Mouse (Mus musculus) left cerebral cortex, adult 11 months (tissue): Measurements from ENCODE around the gene Psmd9.
A peak's percentile ranks its signal among the peaks of the same experiment; 100 is the strongest.
"Not testable (repeated sequence)": the region's sequence is repeated elsewhere in the genome, so short reads cannot be mapped to it uniquely, and the experiment has no call there.

Experiments used
- DNase-seq: peaks from one replicate; pipeline ENCODE4 v3.0.0; 2022; ENCODE audit warnings: low spot score

Gene Psmd9

DNA sequence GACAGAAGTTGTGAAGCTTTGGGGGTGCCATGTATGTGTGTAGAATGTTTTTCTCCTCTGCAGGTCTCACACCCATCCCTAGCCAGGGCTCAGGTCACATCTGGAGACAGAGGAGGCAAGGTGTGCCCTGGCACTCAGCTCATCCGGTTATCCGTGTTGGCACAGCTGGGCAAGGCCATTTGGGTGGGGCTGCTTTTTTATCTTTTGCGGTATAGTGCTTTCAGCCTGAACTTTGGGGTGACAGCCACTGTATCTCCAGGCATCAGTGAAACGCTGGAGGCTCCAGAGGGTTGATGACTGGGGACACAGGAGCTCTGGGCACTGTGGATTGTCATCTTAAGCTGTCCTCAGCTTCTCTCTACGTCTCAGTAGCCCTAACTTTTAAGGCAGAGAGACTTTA, 24.2 kb downstream of the Psmd9 start:
- DNase-seq, result no peak

GRCm38 (mm10) chr5:123194856-123195255, 25.6 kb downstream of the Psmd9 start:
- no peak for DNase-seq

- no peak for DNase-seq
Observed at GRCm38 (mm10) chr5:123195500-123196000, 26.3 kb downstream of the Psmd9 start.

DNA sequence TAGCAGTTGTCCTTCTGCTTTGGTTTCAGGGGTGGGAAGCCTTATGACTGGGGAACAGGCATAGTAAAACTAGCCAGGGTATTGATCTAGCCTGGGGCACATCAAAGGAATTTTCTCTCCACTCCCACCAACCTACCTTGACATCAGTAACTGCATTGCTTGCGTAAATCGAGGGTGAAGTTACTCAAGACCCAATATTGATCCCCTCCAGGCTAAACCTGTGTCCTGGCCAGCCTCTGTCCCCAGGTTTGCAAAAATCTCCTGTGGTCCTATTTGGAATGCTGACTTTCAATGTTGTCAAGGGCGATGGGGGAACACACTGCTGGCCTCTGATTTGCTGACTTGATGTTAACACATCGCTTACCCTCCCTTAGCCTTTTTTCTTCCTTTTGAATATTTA, 27.5 kb downstream of the Psmd9 start:
- no peak for DNase-seq

- no peak for DNase-seq
Observed at GRCm38 (mm10) chr5:123198523-123198922, 29.3 kb downstream of the Psmd9 start.

DNA sequence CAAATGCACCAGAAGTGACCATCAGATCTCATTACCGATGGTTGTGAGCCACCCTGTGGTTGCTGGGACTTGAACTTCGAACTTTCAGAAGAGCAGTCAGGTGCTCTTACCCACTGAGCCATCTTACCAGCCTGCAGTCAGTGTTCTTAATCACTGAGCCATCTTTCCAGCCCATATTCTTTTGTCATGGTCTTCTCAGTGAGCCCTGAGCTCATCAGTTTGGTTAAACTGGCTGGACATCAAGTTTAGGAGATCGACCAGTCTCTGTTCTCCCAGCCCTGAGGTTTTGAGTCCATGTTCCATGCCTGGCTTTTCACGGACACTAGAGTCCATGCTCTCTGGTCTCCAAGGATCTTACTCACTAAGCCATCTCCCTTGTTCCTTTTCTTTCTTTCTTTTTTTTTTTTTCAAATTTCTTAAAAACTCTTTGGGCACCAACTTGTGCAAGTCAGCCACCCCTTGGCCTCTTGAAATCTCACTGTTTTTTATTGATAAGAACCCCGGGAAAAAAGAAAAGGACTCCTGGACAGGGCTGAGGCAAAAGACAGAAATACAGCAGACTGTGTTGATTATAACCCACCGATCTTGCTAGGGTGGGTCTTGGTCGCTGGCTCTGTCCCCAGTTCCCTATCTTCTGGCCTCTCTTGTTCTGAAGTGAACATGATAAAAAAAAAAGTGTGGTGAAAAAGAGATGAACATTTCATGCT, 31.8 kb downstream of the Psmd9 start:
- DNase-seq, result not testable (repeated sequence)

DNA sequence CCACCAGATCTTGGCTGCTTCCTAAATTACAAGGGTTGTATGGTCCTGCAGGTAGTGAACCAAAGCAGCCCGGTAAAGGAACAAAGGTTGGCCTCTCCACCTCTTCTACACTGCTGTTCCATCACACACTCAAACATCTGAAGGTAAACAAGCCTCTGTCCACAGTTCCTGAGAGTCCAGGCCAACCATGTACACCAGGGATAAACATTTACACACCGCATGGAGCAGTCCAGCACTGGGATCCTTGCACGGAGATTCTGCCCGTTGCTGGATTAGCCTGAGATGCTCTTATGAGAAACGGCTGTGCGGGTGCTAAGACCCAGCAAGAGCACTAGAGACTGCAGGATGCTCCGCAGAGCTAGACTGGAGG, 32.3 kb downstream of the Psmd9 start:
- no peak for DNase-seq

- no peak for DNase-seq
Observed at GRCm38 (mm10) chr5:123201987-123202386, 32.8 kb downstream of the Psmd9 start.

DNA sequence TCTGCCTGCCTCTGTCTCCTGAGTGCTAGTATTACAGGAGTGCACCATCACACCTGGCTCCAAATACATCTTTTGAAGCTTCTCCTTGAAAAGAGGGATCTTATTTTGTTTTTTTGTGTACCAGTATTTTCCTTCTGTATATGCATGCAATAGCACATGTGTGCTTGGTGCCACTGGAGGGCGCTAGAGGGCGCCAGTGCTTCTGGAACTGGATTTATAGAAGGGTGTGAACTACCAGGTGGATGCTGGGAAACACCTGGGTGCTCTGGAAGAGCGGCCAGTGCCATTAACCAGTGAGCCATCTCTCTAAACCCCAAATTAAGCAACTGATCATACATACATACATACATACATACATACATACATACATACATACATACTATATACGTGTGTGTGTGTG, 33.6 kb downstream of the Psmd9 start:
- not testable (repeated sequence) for DNase-seq

DNA sequence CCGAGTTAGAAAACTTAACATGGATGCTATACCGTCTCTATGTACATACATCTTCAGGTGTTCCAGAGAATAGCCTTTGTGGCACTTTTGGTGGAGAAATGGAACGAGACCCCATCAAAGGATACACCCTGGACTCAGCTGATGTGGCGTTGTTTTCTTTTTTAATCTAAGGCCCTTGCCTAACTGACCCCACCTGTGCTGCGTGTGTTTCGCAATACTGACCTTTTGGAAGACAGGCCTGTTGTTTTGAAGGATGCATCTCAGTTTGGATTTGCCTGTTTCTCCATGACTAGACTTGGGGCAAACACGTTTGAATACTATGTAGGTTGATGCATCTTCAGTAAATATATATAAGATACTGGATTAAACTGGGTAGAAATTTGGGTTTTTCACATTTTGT, 34.4 kb downstream of the Psmd9 start:
- DNase-seq, result not testable (repeated sequence)

- not testable (repeated sequence) for DNase-seq
Observed at GRCm38 (mm10) chr5:123222346-123223050, 53.3 kb downstream of the Psmd9 start.

DNA sequence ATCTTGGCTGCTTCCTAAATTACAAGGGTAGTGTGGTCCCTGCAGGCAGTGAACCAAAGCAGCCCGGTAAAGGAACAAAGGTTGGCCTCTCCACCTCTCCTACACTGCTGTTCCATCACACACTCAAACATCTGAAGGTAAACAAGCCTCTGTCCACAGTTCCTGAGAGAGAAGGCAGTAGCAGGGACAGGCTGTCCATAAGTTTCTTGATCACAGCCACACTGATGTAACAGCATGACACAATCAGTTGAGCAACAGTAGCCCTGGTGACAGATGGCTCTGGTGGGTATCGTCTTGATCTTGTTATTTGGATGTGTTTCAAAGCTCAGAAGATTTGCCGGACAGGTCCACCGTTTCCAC, 53.8 kb downstream of the Psmd9 start:
- DNase-seq, result no peak

GRCm38 (mm10) chr5:123223861-123224260, 54.6 kb downstream of the Psmd9 start:
- DNase-seq, result not testable (repeated sequence)

- DNase-seq, result no peak
Observed at GRCm38 (mm10) chr5:123226851-123227250, 57.6 kb downstream of the Psmd9 start.

GRCm38 (mm10) chr5:123227762-123228523, 58.7 kb downstream of the Psmd9 start:
- peak; percentile 93 for DNase-seq

DNA sequence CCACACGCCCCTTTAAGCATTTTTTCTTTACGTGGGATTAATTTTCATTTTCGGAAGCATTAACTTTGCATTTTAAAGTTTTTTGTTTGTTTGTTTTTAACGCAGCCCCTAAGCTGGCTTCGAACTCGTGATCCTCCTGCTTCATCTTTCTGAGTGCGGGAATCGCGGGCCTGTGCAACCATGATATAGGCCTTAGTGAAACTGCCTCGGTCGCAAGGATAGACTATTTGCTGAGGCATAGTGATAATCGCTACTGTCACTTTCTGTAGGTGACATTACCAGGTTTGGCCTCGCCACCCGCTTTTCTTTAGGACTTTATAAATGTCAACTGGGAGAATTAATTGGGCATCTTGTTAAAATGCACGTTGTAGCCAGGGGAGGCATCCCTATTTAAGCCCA, 59.3 kb downstream of the Psmd9 start:
- DNase-seq, result no peak

DNA sequence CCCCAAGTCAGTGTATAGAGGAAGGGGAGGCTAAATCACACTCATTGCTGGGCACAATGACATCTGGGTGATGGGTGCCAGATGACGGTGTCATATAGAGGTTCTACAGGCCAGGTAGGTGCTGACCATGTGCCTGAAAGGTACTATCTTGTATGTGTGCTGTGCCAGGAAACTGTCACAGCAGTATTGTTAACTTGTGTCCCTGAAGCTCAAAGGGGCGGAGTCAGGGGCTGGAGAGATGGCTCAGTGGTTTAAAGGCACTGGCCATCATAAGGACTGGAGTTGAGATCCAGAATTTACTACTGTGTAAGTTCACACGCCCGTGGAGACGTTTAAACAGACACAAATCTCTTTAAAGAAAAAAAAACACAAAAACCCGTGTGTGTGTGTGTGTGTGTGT, 60.1 kb downstream of the Psmd9 start:
- DNase-seq, result no peak

GRCm38 (mm10) chr5:123232180-123232579, 63.0 kb downstream of the Psmd9 start:
- DNase-seq, result no peak

GRCm38 (mm10) chr5:123235731-123236130, 66.5 kb downstream of the Psmd9 start:
- no peak for DNase-seq

- DNase-seq, result peak; percentile 37
Observed at GRCm38 (mm10) chr5:123236426-123236825, 67.2 kb downstream of the Psmd9 start.

DNA sequence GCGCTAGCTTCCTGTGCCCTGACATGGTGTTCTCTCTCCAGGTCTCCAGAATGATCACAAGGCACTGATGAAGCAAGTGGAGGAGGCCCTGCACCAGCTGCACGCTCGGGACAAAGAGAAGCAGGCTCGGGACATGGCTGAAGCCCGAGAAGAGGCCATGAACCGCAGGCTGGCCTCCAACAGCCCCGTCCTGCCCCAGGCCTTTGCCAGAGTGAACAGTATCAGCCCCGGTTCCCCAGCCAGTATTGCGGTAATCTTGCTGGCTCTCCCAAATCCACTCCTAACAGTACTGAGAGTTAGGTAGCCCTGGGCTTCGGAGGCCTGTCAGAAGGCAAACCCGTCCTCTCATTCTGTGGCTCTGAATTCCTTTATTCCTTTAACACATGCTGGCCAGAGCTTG, 70.3 kb downstream of the Psmd9 start:
- DNase-seq, result no peak

GRCm38 (mm10) chr5:123245518-123245917, 76.3 kb downstream of the Psmd9 start:
- DNase-seq, result no peak

GRCm38 (mm10) chr5:123251390-123251789, 82.2 kb downstream of the Psmd9 start:
- no peak for DNase-seq
